In genomic region chr8:105715042-105715441, GRCm38 (mm10) we compare ENCODE assay signal across 13 mouse cellular contexts. TPM values are rescaled to one million over a fixed set of nuclear protein-coding genes. Genes with fewer than 3 reads are reported as not detected.
A peak's percentile ranks its signal among the peaks of the same experiment; 100 is the strongest.
DNase-seq lines count a peak whose midpoint lies in the region; ATAC-seq lines count a peak whose summit lies in the region.
"Had no signal": no experiment of that assay in that cellular context is flagged by ENCODE, and none has a peak within 500 bp of the region (broad histone marks: within the 10 kb centered on the region; RNA-seq: fewer than 3 reads in every experiment).

No protein-coding gene starts in this region.

- H3K4me1 ChIP-seq in kidney, embryonic 14.5 days (ENCODE audit: control insufficient read depth, insufficient read depth, low read length): no peaks in the 10 kb centered on the region
- H3K4me1 ChIP-seq in embryonic facial prominence, embryonic 14.5 days (ENCODE audit: control insufficient read depth, insufficient read depth, low read length): no peaks in the 10 kb centered on the region
- H3K4me1 ChIP-seq in heart, embryonic 16.5 days (ENCODE audit: control insufficient read depth, insufficient read depth, low read length): no peaks in the 10 kb centered on the region
- H3K4me1 ChIP-seq: neural tube, embryonic 13.5 days had no signal

- no peak overlapping the region for H3K9ac ChIP-seq in kidney, embryonic 14.5 days (ENCODE audit: low read depth, low read length)
- no peak overlapping the region for H3K9ac ChIP-seq in embryonic facial prominence, embryonic 14.5 days (ENCODE audit: low read depth, low read length)
- no peak overlapping the region for H3K9ac ChIP-seq in heart, embryonic 16.5 days (ENCODE audit: low read length)
- H3K9ac ChIP-seq: neural tube, embryonic 13.5 days had no signal

- no peak overlapping the region for H3K27ac ChIP-seq in kidney, embryonic 14.5 days (ENCODE audit: low read depth, low read length)
- 0 out of 2 replicates have a peak overlapping the region, but pooled peaks have one; percentile 34 for H3K27ac ChIP-seq in embryonic facial prominence, embryonic 14.5 days (replicated peaks; ENCODE audit: low read depth, low read length)
- peak overlapping the region; percentile 44; the same call in 1 of the 2 replicates for H3K27ac ChIP-seq in heart, embryonic 16.5 days (ENCODE audit: low read length)
- H3K27ac ChIP-seq: neural tube, embryonic 13.5 days had no signal

- H3K27me3 ChIP-seq in kidney, embryonic 14.5 days (ENCODE audit: control insufficient read depth, insufficient read depth, low read length): no peaks in the 10 kb centered on the region
- H3K27me3 ChIP-seq in embryonic facial prominence, embryonic 14.5 days (replicated peaks; ENCODE audit: control insufficient read depth, insufficient read depth, low read length): no peaks in the 10 kb centered on the region
- no peaks in the 10 kb centered on the region for H3K27me3 ChIP-seq in heart, embryonic 16.5 days (ENCODE audit: control insufficient read depth, insufficient read depth, low read length)
- H3K27me3 ChIP-seq: neural tube, embryonic 13.5 days had no signal

- DNase-seq in kidney, postnatal 10 days: peak; percentile 50
- peak; percentile 82 for DNase-seq in embryonic facial prominence, embryonic 14.5 days (ENCODE audit: low spot score)
- no peak for DNase-seq in gastrocnemius, adult 8-10 months (ENCODE audit: low spot score in 2 of 2)
- DNase-seq in adipocyte (ENCODE audit: low spot score): no peak
- DNase-seq: adrenal gland, adult 2 months; cerebellum, adult 9-10 months; thymus, postnatal 14 days had no signal

- no peak overlapping the region for H3K4me2 ChIP-seq in kidney, embryonic 14.5 days (replicated peaks; ENCODE audit: low read depth, low read length)
- H3K4me2 ChIP-seq in embryonic facial prominence, embryonic 14.5 days (ENCODE audit: low read depth, low read length): no peak overlapping the region
- no peak overlapping the region for H3K4me2 ChIP-seq in heart, embryonic 16.5 days (ENCODE audit: low read depth, low read length)
- H3K4me2 ChIP-seq: neural tube, embryonic 13.5 days had no signal

- ATAC-seq in kidney, embryonic 14.5 days (ENCODE audit: low FRiP score, low TSS enrichment): no peak
- ATAC-seq in embryonic facial prominence, embryonic 14.5 days (ENCODE audit: low read depth): peak; percentile 76
- peak; percentile 28 for ATAC-seq in heart, embryonic 16.5 days (replicated peaks; ENCODE audit: extremely low read depth, insufficient read depth, low FRiP score)
- ATAC-seq in megakaryocyte, adult 5-6 weeks (ENCODE audit: poor library complexity, severe bottlenecking): peak; percentile 63

- no peaks in the 10 kb centered on the region for H3K9me3 ChIP-seq in kidney, embryonic 14.5 days (ENCODE audit: control insufficient read depth, low read length)
- H3K9me3 ChIP-seq in embryonic facial prominence, embryonic 14.5 days (ENCODE audit: control insufficient read depth, low read length): no peaks in the 10 kb centered on the region
- H3K9me3 ChIP-seq in heart, embryonic 16.5 days (replicated peaks; ENCODE audit: control insufficient read depth, low read length): no peaks in the 10 kb centered on the region
- H3K9me3 ChIP-seq: neural tube, embryonic 13.5 days had no signal

- H3K36me3 ChIP-seq in kidney, embryonic 14.5 days (ENCODE audit: control insufficient read depth, insufficient read depth, low read length): peaks cover 5% of the 10 kb centered on the region; the same call in 1 of the 2 replicates
- peaks cover 7% of the 10 kb centered on the region for H3K36me3 ChIP-seq in embryonic facial prominence, embryonic 14.5 days (ENCODE audit: control insufficient read depth, insufficient read depth, low read length)
- H3K36me3 ChIP-seq in heart, embryonic 16.5 days (ENCODE audit: control insufficient read depth, insufficient read depth): no peaks in the 10 kb centered on the region

- 83% methylated on average over 6 of the region's 6 CpGs for WGBS in kidney, embryonic 14.5 days
- 71% methylated on average over 6 of the region's 6 CpGs for WGBS in embryonic facial prominence, embryonic 14.5 days
- WGBS in heart, embryonic 16.5 days: 59% methylated on average over 6 of the region's 6 CpGs

- no peak overlapping the region for H3K4me3 ChIP-seq in kidney, embryonic 14.5 days (ENCODE audit: low read length)
- H3K4me3 ChIP-seq in embryonic facial prominence, embryonic 14.5 days (ENCODE audit: low read depth, low read length): no peak overlapping the region
- no peak overlapping the region for H3K4me3 ChIP-seq in heart, embryonic 16.5 days (ENCODE audit: low read length)
- H3K4me3 ChIP-seq: neural tube, embryonic 13.5 days had no signal

RNA-seq across cellular contexts. Expression of gene Enkd1, which starts 7.0 kb away (rescaled TPM):
- 33.0 and 36.2 TPM in 2 replicates for polyA plus RNA-seq in kidney, embryonic 14.5 days (2014; fragmentation: Nextera tagmentation; extraction: Ambion mirVana)
- 20.7 and 20.8 TPM in 2 replicates for polyA plus RNA-seq in embryonic facial prominence, embryonic 14.5 days (2014; fragmentation: Nextera tagmentation; extraction: Ambion mirVana)
- 13.1 and 13.6 TPM in 2 replicates for polyA plus RNA-seq in heart, embryonic 16.5 days (2015; fragmentation: Nextera tagmentation; extraction: Ambion mirVana)
- total RNA-seq in megakaryocyte, adult 5-6 weeks (2015): 5.9 and 7.5 TPM in 2 replicates
- total RNA-seq in megakaryocyte, adult 5-6 weeks (2017): 5.3 and 5.6 TPM in 2 replicates
- total RNA-seq in gastrocnemius, adult 8-10 months (2022): under 1 TPM; 0.48 to 0.54 (median 0.52) TPM

RNA-seq across cellular contexts. Expression of gene 4933405L10Rik, which starts 7.6 kb away (rescaled TPM):
- 0.16 TPM in 1 of 2 replicates, not detected in the other for polyA plus RNA-seq in kidney, embryonic 14.5 days (2014; fragmentation: Nextera tagmentation; extraction: Ambion mirVana)
- 0.42 TPM in 1 of 2 replicates, not detected in the other for polyA plus RNA-seq in embryonic facial prominence, embryonic 14.5 days (2014; fragmentation: Nextera tagmentation; extraction: Ambion mirVana)
- polyA plus RNA-seq in heart, embryonic 16.5 days (2015; fragmentation: Nextera tagmentation; extraction: Ambion mirVana): 0.16 TPM in 1 of 2 replicates, not detected in the other
- not detected in 2 replicates for total RNA-seq in megakaryocyte, adult 5-6 weeks (2015)
- total RNA-seq in megakaryocyte, adult 5-6 weeks (2017): not detected in 2 replicates
- not detected for total RNA-seq in gastrocnemius, adult 8-10 months (2022)
- total RNA-seq: adrenal gland, adult 2 months had no signal
- polyA plus RNA-seq: adrenal gland, adult 2 months; gonadal fat pad, adult 2 months; intestine, embryonic 16.5 days; neural tube, embryonic 13.5 days had no signal

RNA-seq across cellular contexts. Expression of gene Pard6a, which starts 14.1 kb away (rescaled TPM):
- 15.6 and 16.1 TPM in 2 replicates for polyA plus RNA-seq in kidney, embryonic 14.5 days (2014; fragmentation: Nextera tagmentation; extraction: Ambion mirVana)
- polyA plus RNA-seq in embryonic facial prominence, embryonic 14.5 days (2014; fragmentation: Nextera tagmentation; extraction: Ambion mirVana): 17.8 and 18.4 TPM in 2 replicates
- 13.6 and 17.5 TPM in 2 replicates for polyA plus RNA-seq in heart, embryonic 16.5 days (2015; fragmentation: Nextera tagmentation; extraction: Ambion mirVana)
- 6.6 and 7.7 TPM in 2 replicates for total RNA-seq in megakaryocyte, adult 5-6 weeks (2015)
- total RNA-seq in megakaryocyte, adult 5-6 weeks (2017): 9.1 and 22.2 TPM in 2 replicates
- 1 to 10 TPM; 5.5 to 8.1 (median 6.7) TPM for total RNA-seq in gastrocnemius, adult 8-10 months (2022)

RNA-seq across cellular contexts. Expression of gene Acd, which starts 14.1 kb away (rescaled TPM):
- 50.3 and 62.0 TPM in 2 replicates for polyA plus RNA-seq in kidney, embryonic 14.5 days (2014; fragmentation: Nextera tagmentation; extraction: Ambion mirVana)
- 56.4 and 58.7 TPM in 2 replicates for polyA plus RNA-seq in embryonic facial prominence, embryonic 14.5 days (2014; fragmentation: Nextera tagmentation; extraction: Ambion mirVana)
- 36.4 and 41.7 TPM in 2 replicates for polyA plus RNA-seq in heart, embryonic 16.5 days (2015; fragmentation: Nextera tagmentation; extraction: Ambion mirVana)
- 20.4 and 28.0 TPM in 2 replicates for total RNA-seq in megakaryocyte, adult 5-6 weeks (2015)
- total RNA-seq in megakaryocyte, adult 5-6 weeks (2017): 10.6 and 12.3 TPM in 2 replicates
- 1 to 10 TPM; 3.4 to 5.8 (median 4.4) TPM for total RNA-seq in gastrocnemius, adult 8-10 months (2022)

RNA-seq across cellular contexts. Expression of gene Carmil2, which starts 29.0 kb away (rescaled TPM):
- polyA plus RNA-seq in kidney, embryonic 14.5 days (2014; fragmentation: Nextera tagmentation; extraction: Ambion mirVana): 0.33 and 0.65 TPM in 2 replicates
- 1.1 and 1.4 TPM in 2 replicates for polyA plus RNA-seq in embryonic facial prominence, embryonic 14.5 days (2014; fragmentation: Nextera tagmentation; extraction: Ambion mirVana)
- 1.4 and 3.0 TPM in 2 replicates for polyA plus RNA-seq in heart, embryonic 16.5 days (2015; fragmentation: Nextera tagmentation; extraction: Ambion mirVana)
- 0.67 and 1.6 TPM in 2 replicates for total RNA-seq in megakaryocyte, adult 5-6 weeks (2015)
- 0.70 and 1.3 TPM in 2 replicates for total RNA-seq in megakaryocyte, adult 5-6 weeks (2017)
- total RNA-seq in gastrocnemius, adult 8-10 months (2022): not detected

Comparison
In these comparisons a context has a peak if more than half of its experiments do, and no peak if none do; other contexts are left out.
1. DNase-seq: peak in kidney, postnatal 10 days (single experiment) and embryonic facial prominence, embryonic 14.5 days (single experiment); none in gastrocnemius, adult 8-10 months (0 of 2) and adipocyte (single experiment).